Mouse (Mus musculus): ENCODE data around the gene Myb. TPM values are rescaled to one million over a fixed set of nuclear protein-coding genes. Genes with fewer than 3 reads are reported as not detected.

Myb gene
- polyA plus RNA-seq, 1 experiment from 2014 or later = 4.0 TPM

GRCm38 (mm10) chr10:21193935-21194505, 33.2 kb upstream of the Myb start:
- H3K9me3 ChIP-seq (ENCODE audit: low read length) = no peaks in the 10 kb centered on the region
- H3K4me2 ChIP-seq (replicated peaks; ENCODE audit: low read depth, low read length) = no peak overlapping the region
- H3K4me1 ChIP-seq (ENCODE audit: insufficient read depth, low read length) = no peaks in the 10 kb centered on the region; the same call in 1 of the 2 replicates
- H3K27ac ChIP-seq (ENCODE audit: low read length) = no peak overlapping the region
- H3K36me3 ChIP-seq (ENCODE audit: insufficient read depth, low read length) = no peaks in the 10 kb centered on the region
- H3K4me3 ChIP-seq (ENCODE audit: low read length) = no peak overlapping the region
- H3K9ac ChIP-seq (replicated peaks; ENCODE audit: low read length) = no peak overlapping the region
- ATAC-seq (ENCODE audit: low FRiP score, low TSS enrichment) = no peak
- WGBS = 68% methylated on average over 3 of the region's 3 CpGs
- H3K27me3 ChIP-seq (ENCODE audit: insufficient read depth, low read length) = no peaks in the 10 kb centered on the region

GRCm38 (mm10) chr10:21193088-21193934, 32.5 kb upstream of the Myb start:
- no peaks in the 10 kb centered on the region for H3K27me3 ChIP-seq (ENCODE audit: insufficient read depth, low read length)
- no peak overlapping the region for H3K4me2 ChIP-seq (replicated peaks; ENCODE audit: low read depth, low read length)
- H3K36me3 ChIP-seq (ENCODE audit: insufficient read depth, low read length) = no peaks in the 10 kb centered on the region
- H3K4me1 ChIP-seq (ENCODE audit: insufficient read depth, low read length) = no peaks in the 10 kb centered on the region; the same call in 1 of the 2 replicates
- no peak overlapping the region for H3K4me3 ChIP-seq (ENCODE audit: low read length)
- 50% methylated on average over 10 of the region's 10 CpGs for WGBS
- H3K9ac ChIP-seq (replicated peaks; ENCODE audit: low read length) = no peak overlapping the region
- no peak for ATAC-seq (ENCODE audit: low FRiP score, low TSS enrichment)
- H3K9me3 ChIP-seq (ENCODE audit: low read length) = no peaks in the 10 kb centered on the region
- no peak overlapping the region for H3K27ac ChIP-seq (ENCODE audit: low read length)

DNA sequence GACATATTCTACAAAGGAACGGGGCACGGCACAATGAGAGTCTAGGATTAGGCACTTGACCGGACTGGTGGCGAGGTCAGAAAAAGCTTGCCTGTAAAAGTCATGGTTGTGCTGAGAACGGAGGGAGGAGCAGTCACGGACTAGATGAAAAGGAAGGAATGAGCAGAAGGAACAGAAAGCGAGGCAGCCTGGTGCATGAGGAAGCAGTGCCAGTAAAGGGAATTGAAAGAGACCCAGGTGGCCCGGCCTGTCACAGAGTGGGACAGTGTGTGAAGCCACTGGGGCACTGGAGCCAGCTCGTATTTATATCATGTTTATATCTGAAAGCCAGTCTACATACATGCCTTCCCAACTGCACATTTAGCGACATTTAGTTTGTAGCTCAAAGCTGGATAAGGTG, 31.7 kb upstream of the Myb start:
- Histone ChIP-seq H3K27me3 (ENCODE audit: insufficient read depth, low read length) (no peaks in the 10 kb centered on the region), H3K4me1 (ENCODE audit: insufficient read depth, low read length) (no peaks in the 10 kb centered on the region; the same call in 1 of the 2 replicates), H3K27ac (ENCODE audit: low read length) (no peak overlapping the region), H3K36me3 (ENCODE audit: insufficient read depth, low read length) (no peaks in the 10 kb centered on the region), H3K9ac (replicated peaks; ENCODE audit: low read length) (no peak overlapping the region), H3K9me3 (ENCODE audit: low read length) (no peaks in the 10 kb centered on the region), H3K4me3 (ENCODE audit: low read length) (no peak overlapping the region), H3K4me2 (replicated peaks; ENCODE audit: low read depth, low read length) (no peak overlapping the region)
- ATAC-seq (ENCODE audit: low FRiP score, low TSS enrichment) = no peak
- 74% methylated on average over 10 of the region's 10 CpGs for WGBS

GRCm38 (mm10) chr10:21189756-21190397, 29.1 kb upstream of the Myb start:
- Histone ChIP-seq H3K36me3 (ENCODE audit: insufficient read depth, low read length) (no peaks in the 10 kb centered on the region), H3K27ac (ENCODE audit: low read length) (no peak overlapping the region), H3K4me2 (replicated peaks; ENCODE audit: low read depth, low read length) (no peak overlapping the region), H3K4me3 (ENCODE audit: low read length) (no peak overlapping the region), H3K4me1 (ENCODE audit: insufficient read depth, low read length) (no peaks in the 10 kb centered on the region), H3K9ac (replicated peaks; ENCODE audit: low read length) (no peak overlapping the region), H3K9me3 (ENCODE audit: low read length) (no peaks in the 10 kb centered on the region), H3K27me3 (ENCODE audit: insufficient read depth, low read length) (no peaks in the 10 kb centered on the region)
- 82% methylated on average over 9 of the region's 9 CpGs for WGBS
- no peak for ATAC-seq (ENCODE audit: low FRiP score, low TSS enrichment)

DNA sequence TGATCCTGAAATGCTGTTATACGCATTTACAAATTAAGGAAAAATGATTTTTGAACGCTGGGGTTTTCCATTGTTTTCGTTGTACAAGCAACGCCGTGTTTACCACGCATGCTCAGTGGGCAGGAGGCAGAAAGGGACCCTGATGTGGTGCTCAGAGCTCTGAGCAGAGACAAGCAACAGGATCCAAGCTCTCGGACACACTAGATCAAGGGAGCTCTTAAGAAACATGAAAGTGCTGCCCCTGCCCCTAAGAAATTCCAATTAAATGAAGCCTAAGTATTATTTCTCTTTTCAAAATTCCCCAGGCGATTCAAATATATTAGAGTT, 28.5 kb upstream of the Myb start:
- Histone ChIP-seq H3K4me1 (ENCODE audit: insufficient read depth, low read length) (no peaks in the 10 kb centered on the region), H3K27ac (ENCODE audit: low read length) (no peak overlapping the region), H3K9ac (replicated peaks; ENCODE audit: low read length) (no peak overlapping the region), H3K9me3 (ENCODE audit: low read length) (no peaks in the 10 kb centered on the region), H3K4me3 (ENCODE audit: low read length) (peak overlapping the region; percentile 47), H3K27me3 (ENCODE audit: insufficient read depth, low read length) (no peaks in the 10 kb centered on the region), H3K36me3 (ENCODE audit: insufficient read depth, low read length) (no peaks in the 10 kb centered on the region), H3K4me2 (replicated peaks; ENCODE audit: low read depth, low read length) (peak overlapping the region; percentile 63)
- no peak for ATAC-seq (ENCODE audit: low FRiP score, low TSS enrichment)
- 26% methylated on average over 8 of the region's 8 CpGs for WGBS

DNA sequence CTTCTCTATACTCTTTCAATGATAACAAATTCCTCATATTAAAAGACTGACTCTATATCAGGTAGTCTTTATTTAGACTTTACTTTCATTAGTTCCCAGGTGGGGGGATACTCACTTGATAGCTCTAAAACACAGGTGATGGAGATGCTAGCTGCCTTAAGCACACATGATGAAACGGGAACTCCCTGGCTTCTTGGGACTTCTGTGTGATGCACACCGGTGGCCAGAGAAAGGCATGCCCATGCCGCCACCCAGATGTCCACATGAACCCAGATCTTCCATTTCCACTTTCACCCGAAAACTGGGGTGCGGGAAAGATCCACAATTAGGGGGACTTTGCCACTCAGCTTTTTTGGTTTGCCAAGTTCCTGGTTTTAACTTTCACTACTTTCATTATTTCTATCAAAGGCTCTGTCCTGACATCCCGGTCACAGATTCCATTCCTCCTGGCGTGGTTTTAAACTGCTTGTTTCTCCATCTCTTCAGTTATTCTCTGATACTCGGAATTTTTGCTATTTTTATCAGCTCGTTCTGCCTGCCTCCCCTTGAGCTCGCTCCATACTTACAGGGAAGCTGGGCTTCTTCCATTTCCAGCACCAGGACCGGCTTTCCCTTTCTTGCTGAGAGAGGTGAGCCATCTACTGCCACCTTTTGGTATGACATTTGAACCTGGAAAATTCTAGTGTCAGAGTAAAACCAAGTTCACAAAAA, 27.9 kb upstream of the Myb start:
- Histone ChIP-seq H3K4me2 (replicated peaks; ENCODE audit: low read depth, low read length) (peak overlapping the region; percentile 63), H3K4me3 (ENCODE audit: low read length) (peak overlapping the region; percentile 47), H3K9ac (replicated peaks; ENCODE audit: low read length) (peak overlapping the region; percentile 55), H3K4me1 (ENCODE audit: insufficient read depth, low read length) (no peaks in the 10 kb centered on the region), H3K27me3 (ENCODE audit: insufficient read depth, low read length) (no peaks in the 10 kb centered on the region), H3K36me3 (ENCODE audit: insufficient read depth, low read length) (no peaks in the 10 kb centered on the region), H3K9me3 (ENCODE audit: low read length) (no peaks in the 10 kb centered on the region), H3K27ac (ENCODE audit: low read length) (no peak overlapping the region)
- peak; percentile 61; the same call in 1 of the 2 replicates for ATAC-seq (ENCODE audit: low FRiP score, low TSS enrichment)
- WGBS = 21% methylated on average over 11 of the region's 11 CpGs

DNA sequence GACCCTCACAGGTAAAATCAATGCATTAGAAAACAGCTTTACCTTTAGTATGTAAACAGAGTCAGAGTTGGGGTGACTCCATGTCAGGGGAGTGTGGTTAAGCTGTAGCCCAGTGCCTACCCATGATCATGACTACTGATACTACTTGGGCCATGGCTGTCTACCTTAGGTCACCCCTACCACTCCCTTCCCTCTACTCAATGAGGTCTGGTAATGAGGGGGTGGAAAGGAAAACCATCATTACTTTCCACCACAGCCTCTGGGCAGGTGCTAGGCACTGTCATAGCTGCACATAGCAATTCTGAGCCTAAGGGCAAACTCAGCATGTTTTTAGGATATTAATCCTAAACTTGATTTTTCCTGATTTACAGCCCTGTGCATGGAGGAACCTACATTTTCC, 27.1 kb upstream of the Myb start:
- no peak overlapping the region for H3K27ac ChIP-seq (ENCODE audit: low read length)
- no peaks in the 10 kb centered on the region for H3K27me3 ChIP-seq (ENCODE audit: insufficient read depth, low read length)
- no peak overlapping the region for H3K4me2 ChIP-seq (replicated peaks; ENCODE audit: low read depth, low read length)
- H3K9ac ChIP-seq (replicated peaks; ENCODE audit: low read length) = no peak overlapping the region
- H3K4me1 ChIP-seq (ENCODE audit: insufficient read depth, low read length) = no peaks in the 10 kb centered on the region
- no peak for ATAC-seq (ENCODE audit: low FRiP score, low TSS enrichment)
- no peak overlapping the region for H3K4me3 ChIP-seq (ENCODE audit: low read length)
- H3K36me3 ChIP-seq (ENCODE audit: insufficient read depth, low read length) = no peaks in the 10 kb centered on the region
- no peaks in the 10 kb centered on the region for H3K9me3 ChIP-seq (ENCODE audit: low read length)

DNA sequence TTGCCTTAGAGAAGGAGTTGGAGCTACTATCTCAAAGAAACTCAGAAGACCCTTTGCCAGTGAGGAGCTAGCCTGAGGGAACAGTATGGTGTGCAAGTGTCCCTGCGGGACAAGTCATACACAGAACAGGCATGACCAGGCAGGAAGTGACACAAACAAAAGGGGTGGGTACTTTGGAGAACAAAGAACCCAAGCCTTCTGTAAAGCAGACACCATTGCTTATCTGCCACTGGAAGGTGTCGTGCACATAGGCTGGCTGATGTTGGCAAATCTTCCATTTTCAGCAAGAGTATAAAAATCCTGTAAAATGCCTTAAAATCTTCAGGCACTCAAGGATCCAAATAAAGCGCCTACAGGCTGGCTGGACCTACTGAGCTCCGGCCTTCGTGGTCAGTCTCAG, 25.9 kb upstream of the Myb start:
- no peak overlapping the region for H3K27ac ChIP-seq (ENCODE audit: low read length)
- H3K9me3 ChIP-seq (ENCODE audit: low read length) = no peaks in the 10 kb centered on the region; the same call in 1 of the 2 replicates
- H3K4me3 ChIP-seq (ENCODE audit: low read length) = no peak overlapping the region
- no peaks in the 10 kb centered on the region for H3K27me3 ChIP-seq (ENCODE audit: insufficient read depth, low read length)
- no peaks in the 10 kb centered on the region for H3K4me1 ChIP-seq (ENCODE audit: insufficient read depth, low read length)
- ATAC-seq (ENCODE audit: low FRiP score, low TSS enrichment) = no peak
- no peaks in the 10 kb centered on the region for H3K36me3 ChIP-seq (ENCODE audit: insufficient read depth, low read length)
- H3K4me2 ChIP-seq (replicated peaks; ENCODE audit: low read depth, low read length) = no peak overlapping the region
- 84% methylated on average over 5 of the region's 5 CpGs for WGBS
- no peak overlapping the region for H3K9ac ChIP-seq (replicated peaks; ENCODE audit: low read length)

GRCm38 (mm10) chr10:21178711-21179110, 17.9 kb upstream of the Myb start:
- Histone ChIP-seq H3K27ac (ENCODE audit: low read length) (no peak overlapping the region), H3K36me3 (ENCODE audit: insufficient read depth, low read length) (no peaks in the 10 kb centered on the region), H3K9me3 (ENCODE audit: low read length) (no peaks in the 10 kb centered on the region; the same call in 1 of the 2 replicates), H3K4me1 (ENCODE audit: insufficient read depth, low read length) (no peaks in the 10 kb centered on the region), H3K9ac (replicated peaks; ENCODE audit: low read length) (no peak overlapping the region), H3K4me3 (ENCODE audit: low read length) (no peak overlapping the region), H3K27me3 (ENCODE audit: insufficient read depth, low read length) (no peaks in the 10 kb centered on the region), H3K4me2 (replicated peaks; ENCODE audit: low read depth, low read length) (no peak overlapping the region)
- 46% methylated on average over 5 of the region's 5 CpGs for WGBS
- no peak for ATAC-seq (ENCODE audit: low FRiP score, low TSS enrichment)
